Mouse (Mus musculus): ENCODE results near the gene Homer3. TPM values are rescaled to one million over a fixed set of nuclear protein-coding genes. Genes with fewer than 3 reads are reported as not detected.

Homer3 gene
- polyA plus RNA-seq, 1 experiment: 25.6 TPM

- TF ChIP-seq CTCF (IDR thresholded peaks at IDR 0.05; ENCODE audit: control insufficient read depth, insufficient read depth, low read length) (peak; percentile 1; the same call in 1 of the 2 replicates), POLR2A (IDR thresholded peaks at IDR 0.05; ENCODE audit: borderline replicate concordance, control insufficient read depth, low read depth, low read length) (no peak)
- Histone ChIP-seq H3K4me1 (ENCODE audit: control insufficient read depth, insufficient read depth, low read length) (no peaks in the 10 kb centered on the region; the same call in 1 of the 2 replicates), H3K27ac (ENCODE audit: control insufficient read depth, insufficient read depth, low read depth, low read length, poor library complexity) (no peak overlapping the region), H3K4me3 (replicated peaks; ENCODE audit: control insufficient read depth, low read depth, low read length) (no peak overlapping the region)
- WGBS: 40% methylated on average over 15 of the region's 15 CpGs
Measured at GRCm38 (mm10) chr8:70316511-70317504, 34.2 kb downstream of the Homer3 start.

GRCm38 (mm10) chr8:70317872-70318271, 35.2 kb downstream of the Homer3 start:
- TF ChIP-seq CTCF (IDR thresholded peaks at IDR 0.05; ENCODE audit: control insufficient read depth, insufficient read depth, low read length) (no peak), POLR2A (IDR thresholded peaks at IDR 0.05; ENCODE audit: borderline replicate concordance, control insufficient read depth, low read depth, low read length) (no peak)
- H3K27ac ChIP-seq (ENCODE audit: control insufficient read depth, insufficient read depth, low read depth, low read length, poor library complexity): no peak overlapping the region
- WGBS: 82% methylated on average over 5 of the region's 5 CpGs
- H3K4me1 ChIP-seq (ENCODE audit: control insufficient read depth, insufficient read depth, low read length): no peaks in the 10 kb centered on the region; the same call in 1 of the 2 replicates
- H3K4me3 ChIP-seq (replicated peaks; ENCODE audit: control insufficient read depth, low read depth, low read length): no peak overlapping the region

GRCm38 (mm10) chr8:70323716-70324115, 41.1 kb downstream of the Homer3 start:
- no peak overlapping the region for H3K27ac ChIP-seq (ENCODE audit: control insufficient read depth, insufficient read depth, low read depth, low read length, poor library complexity)
- TF ChIP-seq POLR2A (IDR thresholded peaks at IDR 0.05; ENCODE audit: borderline replicate concordance, control insufficient read depth, low read depth, low read length) (no peak), CTCF (IDR thresholded peaks at IDR 0.05; ENCODE audit: control insufficient read depth, insufficient read depth, low read length) (no peak)
- H3K4me1 ChIP-seq (ENCODE audit: control insufficient read depth, insufficient read depth, low read length): no peaks in the 10 kb centered on the region; the same call in 1 of the 2 replicates
- H3K4me3 ChIP-seq (replicated peaks; ENCODE audit: control insufficient read depth, low read depth, low read length): no peak overlapping the region
- 84% methylated on average over 3 of the region's 3 CpGs for WGBS

- Histone ChIP-seq H3K4me3 (replicated peaks; ENCODE audit: control insufficient read depth, low read depth, low read length) (no peak overlapping the region), H3K4me1 (ENCODE audit: control insufficient read depth, insufficient read depth, low read length) (no peaks in the 10 kb centered on the region; the same call in 1 of the 2 replicates), H3K27ac (ENCODE audit: control insufficient read depth, insufficient read depth, low read depth, low read length, poor library complexity) (peak overlapping the region; percentile 76)
- TF ChIP-seq CTCF (IDR thresholded peaks at IDR 0.05; ENCODE audit: control insufficient read depth, insufficient read depth, low read length): no peak
- TF ChIP-seq POLR2A (IDR thresholded peaks at IDR 0.05; ENCODE audit: borderline replicate concordance, control insufficient read depth, low read depth, low read length): no peak
- WGBS: 79% methylated on average over 6 of the region's 6 CpGs
Measured at GRCm38 (mm10) chr8:70327512-70327911, 44.9 kb downstream of the Homer3 start.

GRCm38 (mm10) chr8:70329124-70329834, 46.7 kb downstream of the Homer3 start, which contains the start of gene Gdf1:
TSS of gene Gdf1 (plus strand) at chr8:70329817.
- H3K27ac ChIP-seq (ENCODE audit: control insufficient read depth, insufficient read depth, low read depth, low read length, poor library complexity): peak within 1 kb of the TSS; percentile 48; the same call in 1 of the 2 replicates
- WGBS: 59% methylated on average over 14 of the region's 14 CpGs
- H3K4me1 ChIP-seq (ENCODE audit: control insufficient read depth, insufficient read depth, low read length): no peaks in the 10 kb centered on the region; the same call in 1 of the 2 replicates
- no peak for TF ChIP-seq POLR2A (IDR thresholded peaks at IDR 0.05; ENCODE audit: borderline replicate concordance, control insufficient read depth, low read depth, low read length)
- no peak for TF ChIP-seq CTCF (IDR thresholded peaks at IDR 0.05; ENCODE audit: control insufficient read depth, insufficient read depth, low read length)
- H3K4me3 ChIP-seq (replicated peaks; ENCODE audit: control insufficient read depth, low read depth, low read length): no peak within 1 kb of the TSS

- TF ChIP-seq POLR2A (IDR thresholded peaks at IDR 0.05; ENCODE audit: borderline replicate concordance, control insufficient read depth, low read depth, low read length): no peak
- no peak for TF ChIP-seq CTCF (IDR thresholded peaks at IDR 0.05; ENCODE audit: control insufficient read depth, insufficient read depth, low read length)
- 30% methylated on average over 45 of the region's 45 CpGs for WGBS
Measured at GRCm38 (mm10) chr8:70329835-70330740, 47.5 kb downstream of the Homer3 start.

GRCm38 (mm10) chr8:70330741-70331364, 48.2 kb downstream of the Homer3 start:
- TF ChIP-seq POLR2A (IDR thresholded peaks at IDR 0.05; ENCODE audit: borderline replicate concordance, control insufficient read depth, low read depth, low read length) (no peak), CTCF (IDR thresholded peaks at IDR 0.05; ENCODE audit: control insufficient read depth, insufficient read depth, low read length) (no peak)
- 84% methylated on average over 53 of the region's 53 CpGs for WGBS
- Histone ChIP-seq H3K4me3 (replicated peaks; ENCODE audit: control insufficient read depth, low read depth, low read length) (no peak overlapping the region), H3K4me1 (ENCODE audit: control insufficient read depth, insufficient read depth, low read length) (no peaks in the 10 kb centered on the region; the same call in 1 of the 2 replicates), H3K27ac (ENCODE audit: control insufficient read depth, insufficient read depth, low read depth, low read length, poor library complexity) (no peak overlapping the region)

More at GRCm38 (mm10) chr8:70329835-70330740, 47.5 kb downstream of the Homer3 start:
- H3K27ac ChIP-seq (ENCODE audit: control insufficient read depth, insufficient read depth, low read depth, low read length, poor library complexity): no peak overlapping the region
- H3K4me3 ChIP-seq (replicated peaks; ENCODE audit: control insufficient read depth, low read depth, low read length): no peak overlapping the region
- H3K4me1 ChIP-seq (ENCODE audit: control insufficient read depth, insufficient read depth, low read length): no peaks in the 10 kb centered on the region; the same call in 1 of the 2 replicates

Measured in bone marrow, adult 2 months (tissue).